Mouse (Mus musculus): ENCODE data around the gene Rnf144a. TPM values are rescaled to one million over a fixed set of nuclear protein-coding genes. Genes with fewer than 3 reads are reported as not detected.

The Rnf144a gene
- total and polyA plus RNA-seq, 2 experiments from 2014 or later, result 24.4 to 31.6 TPM

DNA sequence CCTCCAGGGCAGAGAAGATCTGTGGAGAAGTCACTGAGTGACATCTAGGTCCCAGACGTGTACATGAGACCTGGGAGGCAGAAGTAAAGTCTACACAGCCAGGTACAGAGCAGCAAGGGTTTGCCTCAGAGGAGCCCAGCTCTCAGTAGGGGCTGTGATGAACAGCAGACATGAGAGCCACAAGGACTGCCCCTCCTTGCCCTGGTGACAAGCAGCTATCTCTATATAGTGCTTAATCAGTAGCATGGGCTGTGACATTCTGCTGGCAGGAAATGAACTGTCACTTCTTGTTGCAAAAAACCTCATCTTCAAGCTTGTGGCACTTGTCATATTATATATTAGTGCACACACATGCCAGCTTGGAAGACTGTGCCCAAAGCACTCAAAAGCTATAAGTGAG is 81.4 kb downstream of the Rnf144a start:
- no peak for DNase-seq (ENCODE audit: low spot score)
- Histone ChIP-seq H3K4me3 (ENCODE audit: low read length) (no peak overlapping the region), H3K9ac (replicated peaks; ENCODE audit: low read length) (no peak overlapping the region), H3K4me1 (ENCODE audit: insufficient read depth, low read length) (no peaks in the 10 kb centered on the region), H3K4me2 (ENCODE audit: low read depth, low read length) (no peak overlapping the region), H3K36me3 (ENCODE audit: insufficient read depth, low read length) (no peaks in the 10 kb centered on the region), H3K27me3 (ENCODE audit: insufficient read depth, low read length) (no peaks in the 10 kb centered on the region), H3K27ac (no peak overlapping the region), H3K9me3 (ENCODE audit: low read length) (no peaks in the 10 kb centered on the region)
- no peak for ATAC-seq
- TF ChIP-seq CTCF (IDR thresholded peaks at IDR 0.05; ENCODE audit: low read depth), result no peak
- WGBS, result 76% methylated on average over 1 of the region's 1 CpGs

GRCm38 (mm10) chr12:26331048-26331447 is 84.0 kb downstream of the Rnf144a start:
- 56% methylated on average over 3 of the region's 3 CpGs for WGBS
- DNase-seq (ENCODE audit: low spot score) (peak; percentile 32), ATAC-seq (peak; percentile 64; the same call in 1 of the 2 replicates)
- H3K4me3 ChIP-seq (ENCODE audit: low read length), result no peak overlapping the region
- no peak overlapping the region for H3K4me2 ChIP-seq (ENCODE audit: low read depth, low read length)
- H3K9ac ChIP-seq (replicated peaks; ENCODE audit: low read length), result no peak overlapping the region
- no peak for TF ChIP-seq CTCF (IDR thresholded peaks at IDR 0.05; ENCODE audit: low read depth)
- no peaks in the 10 kb centered on the region; the same call in 1 of the 2 replicates for H3K36me3 ChIP-seq (ENCODE audit: insufficient read depth, low read length)
- no peaks in the 10 kb centered on the region for H3K9me3 ChIP-seq (ENCODE audit: low read length)
- H3K27ac ChIP-seq, result peak overlapping the region; percentile 54; the same call in 1 of the 2 replicates
- no peaks in the 10 kb centered on the region for H3K4me1 ChIP-seq (ENCODE audit: insufficient read depth, low read length)
- no peaks in the 10 kb centered on the region for H3K27me3 ChIP-seq (ENCODE audit: insufficient read depth, low read length)

DNA sequence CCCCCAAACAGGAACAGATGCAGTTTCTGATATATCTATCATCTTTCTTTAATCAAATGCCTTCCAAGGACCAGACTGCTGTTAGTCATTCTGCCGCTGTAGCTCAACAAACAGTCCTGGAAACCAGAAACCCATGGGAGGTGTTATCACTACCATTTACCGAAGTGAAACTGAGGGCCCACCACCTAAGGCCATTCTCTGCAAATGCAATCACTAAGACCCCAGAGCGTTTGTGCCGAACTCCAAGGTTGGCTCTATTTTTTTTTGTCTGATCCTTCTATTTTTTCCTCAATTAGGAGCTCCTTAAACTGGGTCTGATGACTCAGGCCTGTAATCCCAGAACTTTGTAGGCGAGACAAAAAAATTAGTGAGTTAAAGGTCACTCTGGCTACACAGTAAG is 85.3 kb downstream of the Rnf144a start:
- Histone ChIP-seq H3K4me1 (ENCODE audit: insufficient read depth, low read length) (no peaks in the 10 kb centered on the region), H3K27me3 (ENCODE audit: insufficient read depth, low read length) (no peaks in the 10 kb centered on the region), H3K27ac (no peak overlapping the region), H3K36me3 (ENCODE audit: insufficient read depth, low read length) (no peaks in the 10 kb centered on the region; the same call in 1 of the 2 replicates), H3K4me2 (ENCODE audit: low read depth, low read length) (no peak overlapping the region), H3K9me3 (ENCODE audit: low read length) (no peaks in the 10 kb centered on the region), H3K4me3 (ENCODE audit: low read length) (no peak overlapping the region), H3K9ac (replicated peaks; ENCODE audit: low read length) (no peak overlapping the region)
- TF ChIP-seq CTCF (IDR thresholded peaks at IDR 0.05; ENCODE audit: low read depth), result no peak
- DNase-seq (ENCODE audit: low spot score) (no peak), ATAC-seq (no peak)
- 75% methylated on average over 5 of the region's 5 CpGs for WGBS

GRCm38 (mm10) chr12:26329031-26329675 is 85.9 kb downstream of the Rnf144a start:
- whole genome bisulfite sequencing, result 71% methylated on average over 6 of the region's 6 CpGs
- DNase-seq (ENCODE audit: low spot score) (peak; percentile 52), ATAC-seq (no peak)
- H3K4me2 ChIP-seq (ENCODE audit: low read depth, low read length), result no peak overlapping the region
- no peaks in the 10 kb centered on the region; the same call in 1 of the 2 replicates for H3K36me3 ChIP-seq (ENCODE audit: insufficient read depth, low read length)
- no peak overlapping the region for H3K9ac ChIP-seq (replicated peaks; ENCODE audit: low read length)
- H3K4me1 ChIP-seq (ENCODE audit: insufficient read depth, low read length), result no peaks in the 10 kb centered on the region
- no peak overlapping the region for H3K27ac ChIP-seq
- H3K9me3 ChIP-seq (ENCODE audit: low read length), result no peaks in the 10 kb centered on the region
- TF ChIP-seq CTCF (IDR thresholded peaks at IDR 0.05; ENCODE audit: low read depth), result no peak
- no peaks in the 10 kb centered on the region for H3K27me3 ChIP-seq (ENCODE audit: insufficient read depth, low read length)
- no peak overlapping the region for H3K4me3 ChIP-seq (ENCODE audit: low read length)

DNA sequence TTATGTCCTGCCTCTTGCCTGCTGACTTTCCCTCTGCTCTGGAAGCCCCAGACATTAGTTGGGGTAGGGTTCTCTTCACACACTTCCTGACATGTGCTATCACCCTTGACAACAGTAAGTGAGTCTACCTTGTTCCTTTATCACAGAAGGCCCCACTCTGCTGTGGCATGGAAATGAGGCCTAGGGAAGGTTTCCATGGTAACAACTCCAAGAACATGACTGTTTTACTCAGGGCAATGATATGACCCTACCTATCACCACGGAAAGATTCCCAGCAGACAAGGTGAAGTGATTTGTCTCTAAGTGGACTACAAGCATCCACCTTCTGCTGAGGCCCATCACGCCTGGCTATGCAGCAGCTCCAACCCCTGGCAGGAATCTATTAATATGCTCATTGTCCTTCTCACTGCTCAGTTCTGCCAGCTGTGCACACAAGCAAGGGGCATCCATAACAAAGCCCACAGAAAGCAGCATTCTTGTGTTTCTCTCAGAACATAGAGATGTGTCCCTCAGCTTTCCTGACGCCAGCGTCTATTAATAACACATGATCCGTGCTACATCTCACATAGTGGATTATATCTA is 91.2 kb downstream of the Rnf144a start:
- 68% methylated on average over 5 of the region's 5 CpGs for WGBS
- Histone ChIP-seq H3K4me1 (ENCODE audit: insufficient read depth, low read length) (no peaks in the 10 kb centered on the region; the same call in 1 of the 2 replicates), H3K9me3 (ENCODE audit: low read length) (no peaks in the 10 kb centered on the region), H3K27ac (peak overlapping the region; percentile 17), H3K27me3 (ENCODE audit: insufficient read depth, low read length) (no peaks in the 10 kb centered on the region), H3K9ac (replicated peaks; ENCODE audit: low read length) (no peak overlapping the region), H3K4me2 (ENCODE audit: low read depth, low read length) (no peak overlapping the region), H3K4me3 (ENCODE audit: low read length) (no peak overlapping the region), H3K36me3 (ENCODE audit: insufficient read depth, low read length) (peaks cover 9% of the 10 kb centered on the region; the same call in 1 of the 2 replicates)
- peak; percentile 59; the same call in 1 of the 2 replicates for ATAC-seq
- TF ChIP-seq CTCF (IDR thresholded peaks at IDR 0.05; ENCODE audit: low read depth), result no peak
- DNase-seq (ENCODE audit: low spot score), result peak; percentile 27

DNA sequence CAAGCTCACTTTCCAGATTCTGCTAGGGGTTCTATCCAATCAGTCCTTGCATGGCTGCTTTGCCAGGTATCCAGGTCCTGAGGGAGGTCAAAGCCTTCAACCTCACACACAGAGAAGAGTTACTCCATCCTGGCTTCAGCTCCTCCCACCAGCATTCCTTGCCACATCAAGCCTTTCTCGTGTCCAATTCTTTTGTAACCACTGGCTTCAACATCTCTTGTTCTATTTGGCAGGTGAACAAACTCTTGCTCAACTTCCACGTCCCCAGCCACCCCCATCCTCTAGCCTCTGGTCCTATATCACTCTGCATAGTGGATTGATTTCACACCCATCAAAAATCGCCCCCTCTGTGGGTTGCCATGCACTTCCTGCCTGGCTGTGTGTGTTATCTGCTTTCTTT is 98.8 kb downstream of the Rnf144a start:
- DNase-seq (ENCODE audit: low spot score), result no peak
- Histone ChIP-seq H3K27ac (no peak overlapping the region), H3K27me3 (ENCODE audit: insufficient read depth, low read length) (no peaks in the 10 kb centered on the region), H3K36me3 (ENCODE audit: insufficient read depth, low read length) (peaks cover 30% of the 10 kb centered on the region; the same call in 1 of the 2 replicates), H3K4me3 (ENCODE audit: low read length) (no peak overlapping the region), H3K4me1 (ENCODE audit: insufficient read depth, low read length) (no peaks in the 10 kb centered on the region), H3K9me3 (ENCODE audit: low read length) (no peaks in the 10 kb centered on the region), H3K4me2 (ENCODE audit: low read depth, low read length) (no peak overlapping the region), H3K9ac (replicated peaks; ENCODE audit: low read length) (no peak overlapping the region)
- no peak for ATAC-seq
- WGBS, result 68% methylated on average over 3 of the region's 3 CpGs
- TF ChIP-seq CTCF (IDR thresholded peaks at IDR 0.05; ENCODE audit: low read depth), result no peak

DNA sequence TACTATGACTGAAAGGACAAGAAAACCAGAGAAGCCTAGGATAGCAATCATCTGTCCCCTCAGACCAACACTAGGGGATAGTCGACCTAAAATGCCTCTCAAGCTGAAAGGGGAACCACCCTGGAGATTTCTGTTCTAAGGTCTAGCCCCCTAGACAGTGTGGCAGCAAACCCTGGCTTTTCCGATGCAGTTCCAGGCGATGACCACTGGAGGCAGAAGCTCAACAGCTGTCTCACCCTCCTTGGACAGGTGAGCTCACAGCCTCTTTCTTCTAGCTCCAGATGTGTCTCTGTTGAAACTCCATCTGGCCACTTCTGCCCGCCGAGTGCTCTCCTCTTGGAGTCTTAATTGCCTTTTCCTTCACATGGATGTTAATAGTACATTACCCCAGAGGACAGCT is 100.1 kb downstream of the Rnf144a start:
- ATAC-seq (peak; percentile 70), DNase-seq (ENCODE audit: low spot score) (peak; percentile 68)
- TF ChIP-seq CTCF (IDR thresholded peaks at IDR 0.05; ENCODE audit: low read depth), result peak; percentile 80
- H3K9ac ChIP-seq (replicated peaks; ENCODE audit: low read length), result no peak overlapping the region
- H3K27ac ChIP-seq, result no peak overlapping the region
- H3K4me2 ChIP-seq (ENCODE audit: low read depth, low read length), result no peak overlapping the region
- WGBS, result 54% methylated on average over 5 of the region's 5 CpGs
- peaks cover 28% of the 10 kb centered on the region; the same call in 1 of the 2 replicates for H3K36me3 ChIP-seq (ENCODE audit: insufficient read depth, low read length)
- H3K4me1 ChIP-seq (ENCODE audit: insufficient read depth, low read length), result no peaks in the 10 kb centered on the region
- H3K27me3 ChIP-seq (ENCODE audit: insufficient read depth, low read length), result no peaks in the 10 kb centered on the region
- H3K4me3 ChIP-seq (ENCODE audit: low read length), result no peak overlapping the region
- no peaks in the 10 kb centered on the region for H3K9me3 ChIP-seq (ENCODE audit: low read length)

Measured in hindbrain, postnatal 0 days (tissue).